Mouse (Mus musculus) ovary, adult 18-20 months (tissue): ENCODE measurements at regions not wholly inside any gene's neighbourhood (a gene's known extent, or its start where the extent isn't known, plus 50 kb on each side); places are given as distances from the start of the nearest gene placed in this dataset.
"Not testable (repeated sequence)": the region's sequence is repeated elsewhere in the genome, so short reads cannot be mapped to it uniquely, and the experiment has no call there.

Source experiments
- DNase-seq: peaks from one replicate; pipeline ENCODE4 v3.0.0; 2022; ENCODE audit warnings: low spot score, mixed read lengths

GRCm38 (mm10) chr8:12451857-12452256 is 56.8 kb downstream of the Sox1 start:
- DNase-seq: no peak

DNA sequence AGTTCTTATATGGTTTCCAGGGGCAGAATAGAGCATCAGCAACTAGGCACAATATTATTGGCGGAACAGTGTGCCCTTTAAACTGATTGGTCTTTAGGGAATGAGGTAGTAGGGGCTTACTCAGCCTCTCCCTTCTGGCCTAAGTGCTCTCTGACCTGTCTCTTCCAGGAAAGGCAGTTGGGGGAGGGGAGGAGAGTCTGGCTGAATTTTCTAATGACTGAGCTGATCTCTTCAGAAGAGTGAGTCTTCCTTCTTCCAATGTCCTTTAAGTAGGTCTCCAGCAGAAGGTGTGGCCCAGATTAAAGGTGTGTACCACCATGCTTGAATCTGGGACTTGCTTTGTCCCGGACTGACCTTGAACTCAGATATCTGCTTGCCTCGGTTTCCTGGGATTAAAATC is 60.3 kb downstream of the Sox1 start:
- not testable (repeated sequence) for DNase-seq

GRCm38 (mm10) chr8:12456326-12456725 is 61.2 kb downstream of the Sox1 start:
- no peak for DNase-seq

- DNase-seq: no peak
These were observed 61.9 kb downstream of the Sox1 start for GRCm38 (mm10) chr8:12457015-12457414.

DNA sequence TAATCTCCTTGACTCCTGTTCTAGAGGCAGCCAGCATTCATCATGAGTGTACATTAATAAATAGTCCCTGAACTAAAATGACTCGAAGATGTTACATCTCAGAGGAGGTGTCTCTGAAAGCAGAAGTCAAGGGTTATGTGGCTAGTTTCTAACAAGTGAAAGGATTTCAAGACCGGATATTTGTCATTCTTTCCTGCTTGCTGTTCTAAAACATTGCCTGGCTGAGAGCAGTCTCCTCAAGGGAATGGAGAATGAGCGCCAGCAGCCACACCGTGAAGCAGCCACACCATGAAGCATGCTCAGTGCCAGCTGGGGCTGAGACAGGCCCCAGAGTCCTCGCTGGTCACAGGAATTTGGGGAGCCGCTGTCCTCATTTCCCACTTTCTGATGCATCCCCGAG is 71.8 kb downstream of the Sox1 start:
- DNase-seq: no peak

GRCm38 (mm10) chr8:12467386-12468326 is 72.6 kb downstream of the Sox1 start:
- no peak for DNase-seq

DNA sequence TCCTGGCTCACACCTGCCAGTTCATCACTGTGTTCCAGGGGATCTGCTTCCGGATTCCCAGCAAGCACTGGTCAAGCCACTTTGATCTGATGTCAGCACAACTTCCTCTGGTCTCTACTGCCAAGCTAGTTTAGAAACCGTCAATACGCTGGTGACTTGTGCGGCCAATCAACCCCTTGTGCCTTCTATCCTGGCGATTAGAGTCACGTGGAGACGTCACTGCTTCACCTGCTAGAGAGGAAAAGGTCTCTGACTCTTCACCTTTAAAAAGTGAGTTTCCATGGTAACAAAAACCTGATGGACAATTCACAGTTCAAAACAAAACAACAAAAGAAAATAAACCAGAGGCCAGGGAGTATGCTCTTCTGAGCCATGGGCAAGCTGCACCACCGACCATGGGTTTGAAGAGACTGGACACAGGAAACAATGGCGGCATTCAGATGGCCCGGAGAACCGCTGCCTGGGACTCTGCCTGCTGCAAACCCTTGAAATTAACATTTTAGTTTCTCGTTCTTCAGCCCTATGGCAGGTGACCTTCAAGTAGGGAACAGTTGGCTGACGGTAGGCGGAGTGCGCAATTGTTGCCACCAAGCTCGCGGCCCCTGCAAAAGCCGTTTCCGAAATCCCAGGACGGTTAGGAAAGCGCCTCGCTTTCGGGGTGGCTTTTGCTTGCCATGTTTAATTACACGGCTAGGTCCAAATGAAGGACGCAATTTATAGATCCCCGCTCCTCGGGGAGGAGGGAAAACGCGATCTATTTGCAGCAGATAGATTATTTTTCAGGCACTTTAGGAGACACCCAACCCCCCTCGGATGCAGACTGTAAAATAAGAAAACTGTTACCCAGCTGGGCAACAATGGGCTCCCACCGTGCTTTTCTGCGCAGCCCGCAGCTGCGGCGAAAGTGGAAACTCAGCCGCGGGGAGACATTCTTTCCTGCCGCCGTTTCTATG is 82.6 kb downstream of the Sox1 start:
- DNase-seq: no peak

- no peak for DNase-seq
These were observed 86.8 kb downstream of the Sox1 start for GRCm38 (mm10) chr8:12481918-12482317.

- DNase-seq: no peak
These were observed 88.5 kb downstream of the Sox1 start for GRCm38 (mm10) chr8:12483551-12483950.

- no peak for DNase-seq
These were observed 87.5 kb upstream of the Spaca7 start for GRCm38 (mm10) chr8:12485326-12485725.

- peak; percentile 5 for DNase-seq
These were observed 86.3 kb upstream of the Spaca7 start for GRCm38 (mm10) chr8:12486331-12487061.

- DNase-seq: no peak
These were observed 85.6 kb upstream of the Spaca7 start for GRCm38 (mm10) chr8:12487201-12487600.

- no peak for DNase-seq
These were observed 83.6 kb upstream of the Spaca7 start for GRCm38 (mm10) chr8:12489194-12489593.

GRCm38 (mm10) chr8:12491472-12491871 is 81.4 kb upstream of the Spaca7 start:
- no peak for DNase-seq

GRCm38 (mm10) chr8:12492461-12492860 is 80.4 kb upstream of the Spaca7 start:
- DNase-seq: no peak

DNA sequence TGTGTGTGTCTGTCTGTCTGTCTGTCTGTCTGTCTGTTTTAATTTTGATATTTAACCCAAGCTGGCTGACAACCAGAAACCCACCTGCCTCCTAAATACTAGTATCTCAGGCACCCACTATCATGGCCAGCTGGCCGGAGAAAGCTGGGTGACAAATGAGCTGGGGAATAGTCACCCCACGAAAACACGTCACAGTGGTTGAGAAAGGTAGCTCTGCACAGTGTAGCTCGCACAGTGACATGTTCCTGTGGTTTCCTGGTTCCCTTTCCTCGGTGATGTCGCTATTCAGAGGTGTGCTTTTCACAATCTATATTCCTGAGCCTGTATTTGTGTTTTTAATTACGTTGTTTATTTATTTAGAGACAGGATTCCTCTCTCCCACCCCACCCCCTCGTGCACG is 78.3 kb upstream of the Spaca7 start:
- DNase-seq: no peak

GRCm38 (mm10) chr8:12497420-12497819 is 75.4 kb upstream of the Spaca7 start:
- DNase-seq: no peak

- no peak for DNase-seq
These were observed 73.2 kb upstream of the Spaca7 start for GRCm38 (mm10) chr8:12499658-12500057.

DNA sequence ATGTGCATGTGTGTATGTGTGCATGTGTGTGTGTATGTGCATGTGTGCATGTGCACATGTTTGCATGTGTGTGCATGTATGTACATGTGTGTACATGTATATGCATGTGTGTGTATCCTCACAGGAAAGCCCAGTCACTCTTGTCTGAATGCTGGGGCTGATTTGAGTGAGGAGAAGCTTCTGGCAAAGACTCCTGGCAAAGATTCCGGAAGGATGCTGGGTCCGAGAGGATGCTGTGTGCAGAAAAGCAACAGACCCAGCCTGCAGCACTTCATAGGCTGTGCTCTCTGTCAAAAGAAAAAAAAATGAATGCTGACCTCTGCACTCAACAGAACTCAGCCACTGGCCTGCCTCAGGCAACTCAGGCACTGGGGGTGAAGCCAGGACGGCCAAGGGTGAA is 72.5 kb upstream of the Spaca7 start:
- no peak for DNase-seq

DNA sequence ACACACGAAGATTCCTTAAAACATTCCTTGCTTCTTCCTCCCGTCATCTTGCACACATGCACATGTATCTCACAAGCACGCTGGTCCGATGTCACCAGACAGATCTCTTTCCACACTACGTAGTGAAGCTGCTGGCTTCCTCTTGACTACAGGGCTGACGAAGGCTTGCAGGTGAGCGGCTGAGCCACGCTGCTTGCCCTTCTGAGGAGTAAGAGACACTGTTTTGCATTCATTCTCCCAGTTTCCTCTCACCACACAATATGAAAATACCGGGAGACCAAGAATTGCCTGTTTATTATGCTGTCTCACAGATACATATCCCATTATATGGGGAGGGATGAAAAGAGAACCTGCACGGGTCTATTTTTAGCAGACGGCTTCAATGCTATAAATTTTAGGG is 71.0 kb upstream of the Spaca7 start:
- DNase-seq: no peak

GRCm38 (mm10) chr8:12502321-12502775 is 70.5 kb upstream of the Spaca7 start:
- DNase-seq: no peak

GRCm38 (mm10) chr8:12502856-12503255 is 70.0 kb upstream of the Spaca7 start:
- DNase-seq: no peak
